Mouse (Mus musculus): Measurements from ENCODE around the gene Abcb1a. TPM values are rescaled to one million over a fixed set of nuclear protein-coding genes. Genes with fewer than 3 reads are reported as not detected.
"Not testable (repeated sequence)": the region's sequence is repeated elsewhere in the genome, so short reads cannot be mapped to it uniquely, and the experiment has no call there.

Abcb1a gene
- polyA plus RNA-seq, 1 experiment from 2014 or later = 0.91 TPM

- Histone ChIP-seq H3K4me3 (ENCODE audit: low read depth, low read length) (no peak overlapping the region), H3K4me1 (ENCODE audit: control insufficient read depth, insufficient read depth, low read length) (no peaks in the 10 kb centered on the region), H3K4me2 (replicated peaks; ENCODE audit: low read depth, low read length) (no peak overlapping the region), H3K27me3 (ENCODE audit: control insufficient read depth, insufficient read depth, low read length) (no peaks in the 10 kb centered on the region), H3K36me3 (ENCODE audit: control insufficient read depth, insufficient read depth, low read length) (no peaks in the 10 kb centered on the region), H3K9ac (replicated peaks; ENCODE audit: low read depth, low read length) (no peak overlapping the region), H3K27ac (ENCODE audit: low read length) (no peak overlapping the region), H3K9me3 (ENCODE audit: control insufficient read depth, low read depth, low read length) (no peaks in the 10 kb centered on the region)
- WGBS = 67% methylated on average over 4 of the region's 4 CpGs
- no peak for ATAC-seq (ENCODE audit: insufficient number of reproducible peaks, insufficient read depth, low FRiP score, low read depth)
Observed at GRCm38 (mm10) chr5:8736389-8736788, 76.5 kb downstream of the Abcb1a start.

DNA sequence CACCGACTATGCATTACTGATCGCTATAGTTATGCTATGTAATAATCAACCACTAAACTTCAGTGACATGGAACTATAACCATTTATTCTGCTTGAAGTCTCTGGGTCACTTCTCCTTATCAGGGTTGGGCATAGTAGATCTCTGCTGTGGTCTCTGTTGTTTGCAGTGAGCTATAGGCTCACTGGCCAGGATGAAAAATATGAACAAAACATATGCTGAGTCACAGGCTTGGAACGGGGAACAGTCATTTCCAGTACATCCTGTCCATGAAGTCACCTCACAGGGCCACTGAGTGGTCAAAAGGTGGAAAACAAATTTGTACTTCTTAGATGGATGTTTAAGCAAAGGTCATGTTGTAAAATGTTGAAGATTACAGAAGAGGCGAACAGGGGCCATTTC lies 77.2 kb downstream of the Abcb1a start:
- WGBS = 89% methylated on average over 4 of the region's 4 CpGs
- Histone ChIP-seq H3K9ac (replicated peaks; ENCODE audit: low read depth, low read length) (no peak overlapping the region), H3K27ac (ENCODE audit: low read length) (no peak overlapping the region), H3K4me2 (replicated peaks; ENCODE audit: low read depth, low read length) (no peak overlapping the region), H3K4me3 (ENCODE audit: low read depth, low read length) (no peak overlapping the region), H3K36me3 (ENCODE audit: control insufficient read depth, insufficient read depth, low read length) (no peaks in the 10 kb centered on the region), H3K4me1 (ENCODE audit: control insufficient read depth, insufficient read depth, low read length) (no peaks in the 10 kb centered on the region), H3K9me3 (ENCODE audit: control insufficient read depth, low read depth, low read length) (no peaks in the 10 kb centered on the region), H3K27me3 (ENCODE audit: control insufficient read depth, insufficient read depth, low read length) (no peaks in the 10 kb centered on the region)
- ATAC-seq (ENCODE audit: insufficient number of reproducible peaks, insufficient read depth, low FRiP score, low read depth) = no peak

DNA sequence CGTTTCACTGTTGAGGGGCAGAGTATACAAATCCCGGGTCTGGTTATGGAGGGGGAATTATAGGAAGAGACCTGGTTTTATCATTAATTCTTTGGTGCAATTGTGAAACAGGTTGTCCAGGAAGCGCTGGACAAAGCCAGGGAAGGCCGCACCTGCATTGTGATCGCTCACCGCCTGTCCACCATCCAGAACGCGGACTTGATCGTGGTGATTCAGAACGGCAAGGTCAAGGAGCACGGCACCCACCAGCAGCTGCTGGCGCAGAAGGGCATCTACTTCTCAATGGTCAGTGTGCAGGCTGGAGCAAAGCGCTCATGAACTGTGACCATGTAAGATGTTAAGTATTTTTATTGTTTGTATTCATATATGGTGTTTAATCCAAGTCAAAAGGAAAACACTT lies 87.4 kb downstream of the Abcb1a start:
- H3K9me3 ChIP-seq (ENCODE audit: control insufficient read depth, low read depth, low read length); H3K4me3 ChIP-seq (ENCODE audit: low read depth, low read length); H3K36me3 ChIP-seq (ENCODE audit: control insufficient read depth, insufficient read depth, low read length); H3K9ac ChIP-seq (replicated peaks; ENCODE audit: low read depth, low read length); ATAC-seq (ENCODE audit: insufficient number of reproducible peaks, insufficient read depth, low FRiP score, low read depth); H3K27ac ChIP-seq (ENCODE audit: low read length); H3K27me3 ChIP-seq (ENCODE audit: control insufficient read depth, insufficient read depth, low read length); H3K4me2 ChIP-seq (replicated peaks; ENCODE audit: low read depth, low read length); H3K4me1 ChIP-seq (ENCODE audit: control insufficient read depth, insufficient read depth, low read length): not testable (repeated sequence)
- 87% methylated on average over 13 of the region's 13 CpGs for WGBS

DNA sequence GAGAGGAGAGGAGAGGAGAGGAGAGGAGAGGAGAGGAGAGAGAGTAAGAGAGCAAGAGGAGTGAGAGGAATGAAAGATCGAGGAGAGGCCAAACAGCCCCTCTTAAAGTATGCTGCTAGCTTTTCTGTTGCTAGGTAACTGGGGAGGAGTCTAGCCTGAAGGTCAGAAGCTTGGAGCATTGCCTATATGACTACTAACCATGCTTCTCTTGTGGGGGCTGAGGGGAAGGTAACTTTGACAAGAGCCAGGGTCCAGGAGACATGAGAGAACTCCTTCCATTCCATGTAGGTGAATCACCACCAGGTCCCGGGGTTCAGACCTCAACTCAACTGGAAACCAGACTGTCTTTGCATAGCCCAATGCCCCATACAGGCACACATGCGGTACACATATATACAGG lies 113.0 kb downstream of the Abcb1a start:
- Histone ChIP-seq H3K27me3 (ENCODE audit: control insufficient read depth, insufficient read depth, low read length) (no peaks in the 10 kb centered on the region), H3K9ac (replicated peaks; ENCODE audit: low read depth, low read length) (no peak overlapping the region), H3K4me1 (ENCODE audit: control insufficient read depth, insufficient read depth, low read length) (no peaks in the 10 kb centered on the region), H3K4me2 (replicated peaks; ENCODE audit: low read depth, low read length) (no peak overlapping the region), H3K27ac (ENCODE audit: low read length) (no peak overlapping the region), H3K4me3 (ENCODE audit: low read depth, low read length) (no peak overlapping the region), H3K36me3 (ENCODE audit: control insufficient read depth, insufficient read depth, low read length) (no peaks in the 10 kb centered on the region), H3K9me3 (ENCODE audit: control insufficient read depth, low read depth, low read length) (no peaks in the 10 kb centered on the region)
- ATAC-seq (ENCODE audit: insufficient number of reproducible peaks, insufficient read depth, low FRiP score, low read depth) = no peak
- 58% methylated on average over 3 of the region's 3 CpGs for WGBS

- Histone ChIP-seq H3K4me3 (ENCODE audit: low read depth, low read length) (no peak overlapping the region), H3K27ac (ENCODE audit: low read length) (no peak overlapping the region), H3K9me3 (ENCODE audit: control insufficient read depth, low read depth, low read length) (no peaks in the 10 kb centered on the region), H3K4me2 (replicated peaks; ENCODE audit: low read depth, low read length) (no peak overlapping the region), H3K27me3 (ENCODE audit: control insufficient read depth, insufficient read depth, low read length) (no peaks in the 10 kb centered on the region), H3K36me3 (ENCODE audit: control insufficient read depth, insufficient read depth, low read length) (no peaks in the 10 kb centered on the region), H3K9ac (replicated peaks; ENCODE audit: low read depth, low read length) (no peak overlapping the region), H3K4me1 (ENCODE audit: control insufficient read depth, insufficient read depth, low read length) (no peaks in the 10 kb centered on the region)
- 70% methylated on average over 2 of the region's 2 CpGs for WGBS
- no peak for ATAC-seq (ENCODE audit: insufficient number of reproducible peaks, insufficient read depth, low FRiP score, low read depth)
Observed at GRCm38 (mm10) chr5:8778311-8778710, 118.4 kb downstream of the Abcb1a start.

GRCm38 (mm10) chr5:8778751-8779150 lies 118.9 kb downstream of the Abcb1a start:
- H3K27me3 ChIP-seq (ENCODE audit: control insufficient read depth, insufficient read depth, low read length) = no peaks in the 10 kb centered on the region
- no peaks in the 10 kb centered on the region for H3K9me3 ChIP-seq (ENCODE audit: control insufficient read depth, low read depth, low read length)
- 82% methylated on average over 2 of the region's 2 CpGs for WGBS
- no peak for ATAC-seq (ENCODE audit: insufficient number of reproducible peaks, insufficient read depth, low FRiP score, low read depth)
- no peak overlapping the region for H3K4me2 ChIP-seq (replicated peaks; ENCODE audit: low read depth, low read length)
- H3K4me1 ChIP-seq (ENCODE audit: control insufficient read depth, insufficient read depth, low read length) = no peaks in the 10 kb centered on the region
- no peak overlapping the region for H3K27ac ChIP-seq (ENCODE audit: low read length)
- H3K4me3 ChIP-seq (ENCODE audit: low read depth, low read length) = no peak overlapping the region
- H3K36me3 ChIP-seq (ENCODE audit: control insufficient read depth, insufficient read depth, low read length) = no peaks in the 10 kb centered on the region
- no peak overlapping the region for H3K9ac ChIP-seq (replicated peaks; ENCODE audit: low read depth, low read length)

- Histone ChIP-seq H3K4me1 (ENCODE audit: control insufficient read depth, insufficient read depth, low read length) (no peaks in the 10 kb centered on the region), H3K27ac (ENCODE audit: low read length) (no peak overlapping the region), H3K9ac (replicated peaks; ENCODE audit: low read depth, low read length) (no peak overlapping the region), H3K36me3 (ENCODE audit: control insufficient read depth, insufficient read depth, low read length) (no peaks in the 10 kb centered on the region), H3K4me2 (replicated peaks; ENCODE audit: low read depth, low read length) (no peak overlapping the region), H3K9me3 (ENCODE audit: control insufficient read depth, low read depth, low read length) (no peaks in the 10 kb centered on the region), H3K27me3 (ENCODE audit: control insufficient read depth, insufficient read depth, low read length) (no peaks in the 10 kb centered on the region), H3K4me3 (ENCODE audit: low read depth, low read length) (no peak overlapping the region)
- no peak for ATAC-seq (ENCODE audit: insufficient number of reproducible peaks, insufficient read depth, low FRiP score, low read depth)
- 47% methylated on average over 4 of the region's 4 CpGs for WGBS
Observed at GRCm38 (mm10) chr5:8792281-8792680, 132.4 kb downstream of the Abcb1a start.

Other genes starting within 250 kb of the Abcb1a start
- gene Dbf4, start 237.4 kb upstream of the Abcb1a start, polyA plus RNA-seq (2014; fragmentation: Nextera tagmentation; extraction: Ambion mirVana) = 46.5 and 48.6 TPM in 2 replicates
- gene Slc25a40, start 237.2 kb upstream of the Abcb1a start, polyA plus RNA-seq (2014; fragmentation: Nextera tagmentation; extraction: Ambion mirVana) = 12.5 and 18.5 TPM in 2 replicates
- 5.4 and 6.1 TPM in 2 replicates for gene Rundc3b, start 37.1 kb upstream of the Abcb1a start, polyA plus RNA-seq (2014; fragmentation: Nextera tagmentation; extraction: Ambion mirVana)
- gene Abcb1b, start 138.1 kb downstream of the Abcb1a start, polyA plus RNA-seq (2014; fragmentation: Nextera tagmentation; extraction: Ambion mirVana) = 1.6 and 3.9 TPM in 2 replicates
- gene Abcb4, start 233.6 kb downstream of the Abcb1a start, polyA plus RNA-seq (2014; fragmentation: Nextera tagmentation; extraction: Ambion mirVana) = 1.1 and 1.3 TPM in 2 replicates